Mouse (Mus musculus): Measurements from ENCODE around the gene E330017A01Rik. TPM values are rescaled to one million over a fixed set of nuclear protein-coding genes. Genes with fewer than 3 reads are reported as not detected.
A peak's percentile ranks its signal among the peaks of the same experiment; 100 is the strongest.

Gene E330017A01Rik
- polyA plus RNA-seq, 1 experiment from 2014 or later = not detected

GRCm38 (mm10) chr16:58627597-58628335 is 10.8 kb downstream of the E330017A01Rik start:
- H3K36me3 ChIP-seq (ENCODE audit: control insufficient read depth, insufficient read depth, low read length) = no peaks in the 10 kb centered on the region
- no peak overlapping the region for H3K4me2 ChIP-seq
- no peak overlapping the region for H3K9ac ChIP-seq (ENCODE audit: low read depth, low read length)
- 84% methylated on average over 4 of the region's 4 CpGs for WGBS (ENCODE audit: insufficient replicate concordance)
- no peak for ATAC-seq (replicated peaks; ENCODE audit: insufficient number of reproducible peaks, low FRiP score, low TSS enrichment)
- no peak overlapping the region for H3K27ac ChIP-seq (ENCODE audit: low read depth, low read length)
- no peaks in the 10 kb centered on the region for H3K4me1 ChIP-seq (ENCODE audit: control insufficient read depth, insufficient read depth, low read length)
- H3K27me3 ChIP-seq (ENCODE audit: control insufficient read depth, insufficient read depth, low read length) = no peaks in the 10 kb centered on the region
- no peak overlapping the region for H3K4me3 ChIP-seq (ENCODE audit: low read depth, low read length)
- H3K9me3 ChIP-seq (replicated peaks; ENCODE audit: control insufficient read depth, low read length) = no peaks in the 10 kb centered on the region

- ATAC-seq (replicated peaks; ENCODE audit: insufficient number of reproducible peaks, low FRiP score, low TSS enrichment) = no peak
- H3K4me2 ChIP-seq = no peak overlapping the region
- no peak overlapping the region for H3K27ac ChIP-seq (ENCODE audit: low read depth, low read length)
- no peak overlapping the region for H3K4me3 ChIP-seq (ENCODE audit: low read depth, low read length)
- no peaks in the 10 kb centered on the region for H3K9me3 ChIP-seq (replicated peaks; ENCODE audit: control insufficient read depth, low read length)
- H3K27me3 ChIP-seq (ENCODE audit: control insufficient read depth, insufficient read depth, low read length) = no peaks in the 10 kb centered on the region
- 80% methylated on average over 6 of the region's 6 CpGs for WGBS (ENCODE audit: insufficient replicate concordance)
- no peaks in the 10 kb centered on the region for H3K4me1 ChIP-seq (ENCODE audit: control insufficient read depth, insufficient read depth, low read length)
- no peaks in the 10 kb centered on the region for H3K36me3 ChIP-seq (ENCODE audit: control insufficient read depth, insufficient read depth, low read length)
- H3K9ac ChIP-seq (ENCODE audit: low read depth, low read length) = no peak overlapping the region
Measured at GRCm38 (mm10) chr16:58623944-58624343, 14.6 kb downstream of the E330017A01Rik start.

GRCm38 (mm10) chr16:58623114-58623513 is 15.4 kb downstream of the E330017A01Rik start:
- no peak overlapping the region for H3K4me2 ChIP-seq
- no peak overlapping the region for H3K27ac ChIP-seq (ENCODE audit: low read depth, low read length)
- no peak overlapping the region for H3K9ac ChIP-seq (ENCODE audit: low read depth, low read length)

GRCm38 (mm10) chr16:58622377-58622776 is 16.2 kb downstream of the E330017A01Rik start:
- Histone ChIP-seq H3K4me1 (ENCODE audit: control insufficient read depth, insufficient read depth, low read length) (no peaks in the 10 kb centered on the region), H3K27me3 (ENCODE audit: control insufficient read depth, insufficient read depth, low read length) (no peaks in the 10 kb centered on the region), H3K9ac (ENCODE audit: low read depth, low read length) (no peak overlapping the region), H3K4me2 (no peak overlapping the region), H3K9me3 (replicated peaks; ENCODE audit: control insufficient read depth, low read length) (no peaks in the 10 kb centered on the region), H3K27ac (ENCODE audit: low read depth, low read length) (no peak overlapping the region), H3K36me3 (ENCODE audit: control insufficient read depth, insufficient read depth, low read length) (no peaks in the 10 kb centered on the region), H3K4me3 (ENCODE audit: low read depth, low read length) (no peak overlapping the region)
- WGBS (ENCODE audit: insufficient replicate concordance) = 77% methylated on average over 3 of the region's 3 CpGs
- ATAC-seq (replicated peaks; ENCODE audit: insufficient number of reproducible peaks, low FRiP score, low TSS enrichment) = no peak

More at GRCm38 (mm10) chr16:58623114-58623513, 15.4 kb downstream of the E330017A01Rik start:
- H3K36me3 ChIP-seq (ENCODE audit: control insufficient read depth, insufficient read depth, low read length) = no peaks in the 10 kb centered on the region
- no peak overlapping the region for H3K4me3 ChIP-seq (ENCODE audit: low read depth, low read length)
- ATAC-seq (replicated peaks; ENCODE audit: insufficient number of reproducible peaks, low FRiP score, low TSS enrichment) = no peak
- WGBS (ENCODE audit: insufficient replicate concordance) = 64% methylated on average over 4 of the region's 4 CpGs
- H3K27me3 ChIP-seq (ENCODE audit: control insufficient read depth, insufficient read depth, low read length) = no peaks in the 10 kb centered on the region
- no peaks in the 10 kb centered on the region for H3K9me3 ChIP-seq (replicated peaks; ENCODE audit: control insufficient read depth, low read length)
- no peaks in the 10 kb centered on the region for H3K4me1 ChIP-seq (ENCODE audit: control insufficient read depth, insufficient read depth, low read length)

GRCm38 (mm10) chr16:58617346-58617745 is 21.2 kb downstream of the E330017A01Rik start:
- Histone ChIP-seq H3K4me2 (no peak overlapping the region), H3K9me3 (replicated peaks; ENCODE audit: control insufficient read depth, low read length) (no peaks in the 10 kb centered on the region), H3K4me1 (ENCODE audit: control insufficient read depth, insufficient read depth, low read length) (no peaks in the 10 kb centered on the region), H3K27me3 (ENCODE audit: control insufficient read depth, insufficient read depth, low read length) (no peaks in the 10 kb centered on the region), H3K36me3 (ENCODE audit: control insufficient read depth, insufficient read depth, low read length) (no peaks in the 10 kb centered on the region), H3K4me3 (ENCODE audit: low read depth, low read length) (no peak overlapping the region), H3K9ac (ENCODE audit: low read depth, low read length) (no peak overlapping the region), H3K27ac (ENCODE audit: low read depth, low read length) (no peak overlapping the region)
- ATAC-seq (replicated peaks; ENCODE audit: insufficient number of reproducible peaks, low FRiP score, low TSS enrichment) = no peak

- no peaks in the 10 kb centered on the region for H3K27me3 ChIP-seq (ENCODE audit: control insufficient read depth, insufficient read depth, low read length)
- no peak within 1 kb of the TSS for H3K27ac ChIP-seq (ENCODE audit: low read depth, low read length)
- no peaks in the 10 kb centered on the region for H3K36me3 ChIP-seq (ENCODE audit: control insufficient read depth, insufficient read depth, low read length)
- H3K9ac ChIP-seq (ENCODE audit: low read depth, low read length) = no peak within 1 kb of the TSS
- no peak within 1 kb of the TSS for H3K4me2 ChIP-seq
- H3K4me1 ChIP-seq (ENCODE audit: control insufficient read depth, insufficient read depth, low read length) = no peaks in the 10 kb centered on the region
- no peak for ATAC-seq (replicated peaks; ENCODE audit: insufficient number of reproducible peaks, low FRiP score, low TSS enrichment)
- 80% methylated on average over 6 of the region's 6 CpGs for WGBS (ENCODE audit: insufficient replicate concordance)
- no peak within 1 kb of the TSS for H3K4me3 ChIP-seq (ENCODE audit: low read depth, low read length)
- no peaks in the 10 kb centered on the region for H3K9me3 ChIP-seq (replicated peaks; ENCODE audit: control insufficient read depth, low read length)
Measured at GRCm38 (mm10) chr16:58616878-58617277, 21.7 kb downstream of the E330017A01Rik start, which contains the start of gene Gm813. Gene Gm813 (minus strand): TSS chr16:58616978.

GRCm38 (mm10) chr16:58612969-58613368 is 25.6 kb downstream of the E330017A01Rik start:
- H3K27me3 ChIP-seq (ENCODE audit: control insufficient read depth, insufficient read depth, low read length) = no peaks in the 10 kb centered on the region
- H3K4me1 ChIP-seq (ENCODE audit: control insufficient read depth, insufficient read depth, low read length) = no peaks in the 10 kb centered on the region
- WGBS (ENCODE audit: insufficient replicate concordance) = 81% methylated on average over 3 of the region's 3 CpGs
- H3K9me3 ChIP-seq (replicated peaks; ENCODE audit: control insufficient read depth, low read length) = no peaks in the 10 kb centered on the region
- H3K27ac ChIP-seq (ENCODE audit: low read depth, low read length) = no peak overlapping the region
- ATAC-seq (replicated peaks; ENCODE audit: insufficient number of reproducible peaks, low FRiP score, low TSS enrichment) = no peak
- no peak overlapping the region for H3K9ac ChIP-seq (ENCODE audit: low read depth, low read length)
- no peaks in the 10 kb centered on the region for H3K36me3 ChIP-seq (ENCODE audit: control insufficient read depth, insufficient read depth, low read length)
- no peak overlapping the region for H3K4me2 ChIP-seq
- H3K4me3 ChIP-seq (ENCODE audit: low read depth, low read length) = no peak overlapping the region

GRCm38 (mm10) chr16:58607101-58607500 is 31.4 kb downstream of the E330017A01Rik start:
- H3K4me3 ChIP-seq (ENCODE audit: low read depth, low read length) = no peak overlapping the region
- no peaks in the 10 kb centered on the region for H3K4me1 ChIP-seq (ENCODE audit: control insufficient read depth, insufficient read depth, low read length)
- no peak overlapping the region for H3K4me2 ChIP-seq
- H3K36me3 ChIP-seq (ENCODE audit: control insufficient read depth, insufficient read depth, low read length) = no peaks in the 10 kb centered on the region
- no peak overlapping the region for H3K27ac ChIP-seq (ENCODE audit: low read depth, low read length)
- no peaks in the 10 kb centered on the region for H3K27me3 ChIP-seq (ENCODE audit: control insufficient read depth, insufficient read depth, low read length)
- whole genome bisulfite sequencing (ENCODE audit: insufficient replicate concordance) = 47% methylated on average over 5 of the region's 5 CpGs
- no peak overlapping the region for H3K9ac ChIP-seq (ENCODE audit: low read depth, low read length)
- ATAC-seq (replicated peaks; ENCODE audit: insufficient number of reproducible peaks, low FRiP score, low TSS enrichment) = peak; percentile 27; the same call in 1 of the 2 replicates
- H3K9me3 ChIP-seq (replicated peaks; ENCODE audit: control insufficient read depth, low read length) = no peaks in the 10 kb centered on the region

GRCm38 (mm10) chr16:58604680-58605079 is 33.9 kb downstream of the E330017A01Rik start:
- Histone ChIP-seq H3K4me2 (no peak overlapping the region), H3K9ac (ENCODE audit: low read depth, low read length) (no peak overlapping the region), H3K4me1 (ENCODE audit: control insufficient read depth, insufficient read depth, low read length) (no peaks in the 10 kb centered on the region), H3K4me3 (ENCODE audit: low read depth, low read length) (no peak overlapping the region), H3K27me3 (ENCODE audit: control insufficient read depth, insufficient read depth, low read length) (no peaks in the 10 kb centered on the region), H3K36me3 (ENCODE audit: control insufficient read depth, insufficient read depth, low read length) (no peaks in the 10 kb centered on the region), H3K27ac (ENCODE audit: low read depth, low read length) (no peak overlapping the region), H3K9me3 (replicated peaks; ENCODE audit: control insufficient read depth, low read length) (no peaks in the 10 kb centered on the region)
- no peak for ATAC-seq (replicated peaks; ENCODE audit: insufficient number of reproducible peaks, low FRiP score, low TSS enrichment)

All from heart, embryonic 11.5 days (tissue).